Mouse (Mus musculus) lung, postnatal 36 days (tissue): ENCODE results near the gene Hdac5.

Experiments used
- DNase-seq: peaks from one replicate; pipeline ENCODE4 v3.0.0; 2022; ENCODE audit warnings: mixed read lengths

The Hdac5 gene

GRCm38 (mm10) chr11:102214430-102215156 lies 15.4 kb downstream of the Hdac5 start:
- no peak for DNase-seq

GRCm38 (mm10) chr11:102211936-102212341 lies 18.0 kb downstream of the Hdac5 start:
- DNase-seq = no peak

GRCm38 (mm10) chr11:102211011-102211410 lies 19.0 kb downstream of the Hdac5 start:
- DNase-seq = peak; percentile 54

GRCm38 (mm10) chr11:102210185-102210584 lies 19.8 kb downstream of the Hdac5 start:
- DNase-seq = peak; percentile 58

GRCm38 (mm10) chr11:102209742-102210141 lies 20.2 kb downstream of the Hdac5 start:
- peak; percentile 71 for DNase-seq

GRCm38 (mm10) chr11:102208846-102209245 lies 21.1 kb downstream of the Hdac5 start:
- no peak for DNase-seq

GRCm38 (mm10) chr11:102207825-102208777 lies 21.9 kb downstream of the Hdac5 start:
- DNase-seq = peak; percentile 39

- no peak for DNase-seq
Measured at GRCm38 (mm10) chr11:102206481-102206880, 23.5 kb downstream of the Hdac5 start.

- DNase-seq = no peak
Measured at GRCm38 (mm10) chr11:102201408-102201821, 28.6 kb downstream of the Hdac5 start.

- no peak for DNase-seq
Measured at GRCm38 (mm10) chr11:102199856-102200255, 30.1 kb downstream of the Hdac5 start.

- DNase-seq = no peak
Measured at GRCm38 (mm10) chr11:102198245-102198644, 31.7 kb downstream of the Hdac5 start.

GRCm38 (mm10) chr11:102196018-102196797 lies 33.8 kb downstream of the Hdac5 start:
- DNase-seq = no peak

- no peak for DNase-seq
Measured at GRCm38 (mm10) chr11:102193657-102194440, 36.1 kb downstream of the Hdac5 start.

GRCm38 (mm10) chr11:102190848-102191247 lies 39.1 kb downstream of the Hdac5 start:
- DNase-seq = no peak

GRCm38 (mm10) chr11:102189461-102190436 lies 40.2 kb downstream of the Hdac5 start, which contains the start of gene G6pc3:
G6pc3 (plus strand) TSS chr11:102189620.
- DNase-seq = peak; percentile 96

- no peak for DNase-seq
Measured at GRCm38 (mm10) chr11:102188980-102189379, 41.0 kb downstream of the Hdac5 start.

- no peak for DNase-seq
Measured at GRCm38 (mm10) chr11:102186235-102186634, 43.7 kb downstream of the Hdac5 start.

GRCm38 (mm10) chr11:102185677-102186076 lies 44.3 kb downstream of the Hdac5 start:
- no peak for DNase-seq

GRCm38 (mm10) chr11:102184646-102185495 lies 45.1 kb downstream of the Hdac5 start, which contains the start of gene Lsm12:
Lsm12 (minus strand) TSS chr11:102185296.
- peak; percentile 97 for DNase-seq

GRCm38 (mm10) chr11:102184253-102184645 lies 45.7 kb downstream of the Hdac5 start:
- DNase-seq = no peak
